Mouse (Mus musculus) C2C12 (cell line): ENCODE data around the gene Cul7.

Experiments
- MAX ChIP-seq: IDR thresholded peaks from one replicate; pipeline ENCODE4 v1.6.1; 2011; ENCODE audit warnings: mild to moderate bottlenecking, control low read depth
- MYOD1 ChIP-seq: IDR thresholded peaks from one replicate; pipeline ENCODE4 v1.6.1; 2011; ENCODE audit warnings: low read depth; ENCODE audit not compliant: control insufficient read depth, insufficient read length

DNA sequence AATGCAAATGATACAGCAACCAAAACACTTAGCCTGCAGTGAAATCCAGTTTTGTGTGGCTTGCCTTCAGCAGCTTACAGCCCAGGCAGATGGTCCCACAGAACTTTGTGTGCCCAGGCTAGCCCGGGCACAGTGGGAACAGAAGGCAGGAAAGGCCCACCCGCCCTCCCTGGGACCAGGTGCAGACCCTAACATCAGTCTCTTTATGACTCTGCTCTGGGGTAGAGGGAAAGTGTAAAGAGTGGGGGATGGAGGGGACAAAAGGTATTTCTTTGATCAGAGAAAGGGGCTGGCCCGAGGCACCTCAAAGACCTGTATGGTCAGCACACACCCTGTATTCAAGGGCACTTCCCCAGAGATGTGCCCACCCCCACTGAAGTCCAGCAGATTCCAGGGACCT is 36.9 kb upstream of the Cul7 start:
- TF ChIP-seq MAX (no peak), MYOD1 (no peak)
